Mouse (Mus musculus): ENCODE data around the gene Itgb1bp1. TPM values are rescaled to one million over a fixed set of nuclear protein-coding genes. Genes with fewer than 3 reads are reported as not detected.

Itgb1bp1 gene
- polyA plus RNA-seq, 1 experiment from 2014 or later = 43.8 TPM

DNA sequence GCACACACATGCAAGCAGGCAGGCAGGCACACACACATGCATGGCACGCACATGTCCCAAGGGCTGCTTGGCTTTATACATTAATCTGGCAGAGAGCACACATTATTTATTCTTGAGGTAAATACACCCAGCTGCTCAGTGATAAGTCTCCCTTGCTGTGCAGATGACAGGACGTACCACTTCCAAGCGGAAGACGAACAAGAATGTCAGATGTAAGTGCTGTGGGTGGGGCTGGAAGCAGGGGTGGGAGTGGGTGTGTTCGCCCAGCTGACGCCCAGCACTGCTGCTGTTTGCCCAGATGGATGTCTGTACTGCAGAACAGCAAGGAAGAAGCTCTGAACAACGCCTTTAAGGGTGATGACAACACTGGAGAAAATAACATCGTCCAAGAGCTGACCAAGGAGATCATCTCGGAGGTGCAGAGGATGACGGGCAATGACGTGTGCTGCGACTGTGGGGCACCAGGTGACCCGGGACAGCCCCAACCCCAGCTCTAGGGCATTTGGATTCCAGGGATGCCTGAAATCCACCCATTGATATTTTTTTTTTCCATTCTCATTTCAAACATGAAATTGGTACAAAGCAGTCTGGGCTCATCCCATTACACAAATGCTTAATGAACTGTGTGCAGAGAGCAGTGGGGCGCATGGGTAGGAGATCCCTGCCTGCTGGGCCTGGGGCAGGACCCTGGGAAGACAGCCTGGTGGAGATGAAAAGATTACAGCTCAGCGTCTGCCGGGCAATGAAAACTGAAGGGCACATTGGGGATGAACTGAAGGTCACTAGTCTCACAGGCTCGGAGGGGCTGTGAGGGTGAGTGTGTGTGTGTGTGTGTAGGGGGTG lies 56.8 kb downstream of the Itgb1bp1 start:
- peak overlapping the region; percentile 35 for H3K27ac ChIP-seq (replicated peaks)

DNA sequence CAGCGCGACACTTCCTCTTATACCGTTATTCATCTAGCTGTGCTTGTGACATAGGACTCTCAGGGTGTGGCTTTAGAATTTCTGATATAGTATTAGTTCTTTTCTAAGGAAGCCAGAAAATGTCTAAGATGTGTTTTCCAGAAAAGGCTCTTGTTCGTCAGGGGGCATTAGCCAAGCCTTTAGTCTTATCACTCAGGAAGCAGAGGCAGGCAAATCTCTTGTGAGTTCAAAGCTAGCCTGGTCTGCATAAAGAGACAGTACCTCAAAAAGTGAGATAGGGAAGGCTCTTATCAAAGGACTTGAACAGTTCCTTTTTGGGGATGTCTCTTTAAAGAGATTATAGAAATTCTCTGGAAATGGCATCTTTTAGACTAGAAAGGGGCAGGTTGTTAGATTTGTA lies 57.4 kb downstream of the Itgb1bp1 start:
- Histone ChIP-seq H3K4me1 (0 out of 2 replicates have a peak, but pooled peaks cover 8% of the 10 kb centered on the region), H3K27me3 (no peaks in the 10 kb centered on the region), H3K27ac (replicated peaks) (no peak overlapping the region; the same call in 1 of the 2 replicates), H3K4me2 (replicated peaks) (no peak overlapping the region), H3K9ac (replicated peaks) (no peak overlapping the region), H3K36me3 (peaks cover 58% of the 10 kb centered on the region), H3K9me3 (no peaks in the 10 kb centered on the region), H3K4me3 (no peak overlapping the region)
- WGBS = 94% methylated on average over 4 of the region's 4 CpGs
- no peak for ATAC-seq (ENCODE audit: low FRiP score, low read depth)

More for the DNA sequence above, 56.8 kb downstream of the Itgb1bp1 start:
- Histone ChIP-seq H3K4me3 (no peak overlapping the region), H3K4me2 (replicated peaks) (no peak overlapping the region), H3K9ac (replicated peaks) (no peak overlapping the region), H3K4me1 (0 out of 2 replicates have a peak, but pooled peaks cover 8% of the 10 kb centered on the region), H3K36me3 (peaks cover 58% of the 10 kb centered on the region), H3K27me3 (no peaks in the 10 kb centered on the region), H3K9me3 (no peaks in the 10 kb centered on the region)
- WGBS = 79% methylated on average over 17 of the region's 17 CpGs
- no peak for ATAC-seq (ENCODE audit: low FRiP score, low read depth)

- Histone ChIP-seq H3K4me2 (replicated peaks) (no peak overlapping the region), H3K9me3 (no peaks in the 10 kb centered on the region), H3K4me3 (no peak overlapping the region), H3K27ac (replicated peaks) (no peak overlapping the region), H3K27me3 (no peaks in the 10 kb centered on the region), H3K36me3 (peaks cover 49% of the 10 kb centered on the region), H3K4me1 (0 out of 2 replicates have a peak, but pooled peaks cover 8% of the 10 kb centered on the region), H3K9ac (replicated peaks) (no peak overlapping the region)
- ATAC-seq (ENCODE audit: low FRiP score, low read depth) = no peak; the same call in 1 of the 2 replicates
- 71% methylated on average over 6 of the region's 6 CpGs for WGBS
These were observed 58.8 kb downstream of the Itgb1bp1 start for GRCm38 (mm10) chr12:21227076-21227980.

- Histone ChIP-seq H3K27ac (replicated peaks) (no peak overlapping the region), H3K36me3 (peaks cover 52% of the 10 kb centered on the region), H3K9me3 (no peaks in the 10 kb centered on the region)
These were observed 59.8 kb downstream of the Itgb1bp1 start for GRCm38 (mm10) chr12:21226316-21226715.

GRCm38 (mm10) chr12:21225358-21225757 lies 60.7 kb downstream of the Itgb1bp1 start:
- H3K36me3 ChIP-seq = peaks cover 50% of the 10 kb centered on the region
- no peak overlapping the region for H3K9ac ChIP-seq (replicated peaks)
- no peak overlapping the region for H3K4me2 ChIP-seq (replicated peaks)
- H3K4me1 ChIP-seq = 0 out of 2 replicates have a peak, but pooled peaks cover 8% of the 10 kb centered on the region
- H3K27me3 ChIP-seq = no peaks in the 10 kb centered on the region
- H3K9me3 ChIP-seq = no peaks in the 10 kb centered on the region
- no peak overlapping the region for H3K27ac ChIP-seq (replicated peaks)
- H3K4me3 ChIP-seq = no peak overlapping the region
- ATAC-seq (ENCODE audit: low FRiP score, low read depth) = no peak
- 80% methylated on average over 8 of the region's 8 CpGs for WGBS

More at GRCm38 (mm10) chr12:21226316-21226715, 59.8 kb downstream of the Itgb1bp1 start:
- WGBS = 93% methylated on average over 9 of the region's 9 CpGs
- Histone ChIP-seq H3K4me1 (0 out of 2 replicates have a peak, but pooled peaks cover 8% of the 10 kb centered on the region), H3K4me2 (replicated peaks) (no peak overlapping the region), H3K9ac (replicated peaks) (no peak overlapping the region), H3K4me3 (no peak overlapping the region), H3K27me3 (no peaks in the 10 kb centered on the region)
- ATAC-seq (ENCODE audit: low FRiP score, low read depth) = no peak

DNA sequence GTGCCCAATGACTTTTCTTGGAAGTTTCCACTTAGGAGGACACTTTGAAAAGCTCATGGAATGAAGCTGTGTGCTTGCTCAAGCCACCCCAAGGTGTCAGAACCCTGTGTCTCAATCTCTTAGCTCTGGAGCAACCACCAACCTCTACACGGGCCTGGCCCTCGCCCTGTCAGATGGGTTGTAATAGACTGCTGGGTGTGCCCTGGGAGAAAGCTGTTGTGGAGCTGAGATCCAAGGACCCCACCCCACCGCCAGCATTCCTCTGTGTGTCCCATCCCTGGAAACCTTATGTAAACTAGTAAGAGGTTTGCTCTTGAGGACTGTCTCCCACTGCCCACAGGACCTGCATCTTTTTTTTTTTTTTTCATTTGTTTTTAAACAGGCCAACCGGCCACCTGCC lies 62.2 kb downstream of the Itgb1bp1 start:
- 88% methylated on average over 4 of the region's 4 CpGs for WGBS
- no peak for ATAC-seq (ENCODE audit: low FRiP score, low read depth)
- Histone ChIP-seq H3K27ac (replicated peaks) (no peak overlapping the region), H3K9ac (replicated peaks) (no peak overlapping the region), H3K36me3 (peaks cover 42% of the 10 kb centered on the region), H3K9me3 (no peaks in the 10 kb centered on the region), H3K27me3 (no peaks in the 10 kb centered on the region), H3K4me3 (no peak overlapping the region), H3K4me2 (replicated peaks) (no peak overlapping the region), H3K4me1 (0 out of 2 replicates have a peak, but pooled peaks cover 8% of the 10 kb centered on the region)

DNA sequence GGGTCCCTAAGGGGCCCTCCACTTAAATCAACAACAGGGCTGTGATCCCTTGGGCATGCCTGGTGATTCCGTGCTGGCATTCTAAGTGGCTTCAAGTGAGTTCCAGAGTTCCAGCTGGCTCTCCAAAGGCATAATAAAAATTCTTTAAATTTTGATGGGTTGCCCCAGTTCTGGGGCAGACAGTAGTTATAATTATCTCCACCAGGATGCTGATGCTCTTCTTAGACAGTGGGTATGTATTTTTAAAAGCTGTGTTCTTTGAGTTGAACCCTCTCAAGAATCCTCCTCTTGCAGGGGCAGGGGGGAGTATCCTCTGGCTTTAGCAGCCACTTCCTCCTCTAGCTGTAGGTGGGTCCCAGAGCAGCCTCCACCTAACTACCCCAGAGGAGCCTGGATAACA lies 65.5 kb downstream of the Itgb1bp1 start:
- Histone ChIP-seq H3K9ac (replicated peaks) (no peak overlapping the region), H3K27me3 (no peaks in the 10 kb centered on the region), H3K36me3 (peaks cover 73% of the 10 kb centered on the region), H3K27ac (replicated peaks) (no peak overlapping the region), H3K4me1 (no peaks in the 10 kb centered on the region), H3K9me3 (no peaks in the 10 kb centered on the region), H3K4me2 (replicated peaks) (no peak overlapping the region), H3K4me3 (no peak overlapping the region)
- WGBS = 77% methylated on average over 1 of the region's 1 CpGs
- ATAC-seq (ENCODE audit: low FRiP score, low read depth) = no peak

- ATAC-seq (ENCODE audit: low FRiP score, low read depth) = no peak
- Histone ChIP-seq H3K4me1 (no peaks in the 10 kb centered on the region), H3K4me2 (replicated peaks) (no peak overlapping the region), H3K9ac (replicated peaks) (no peak overlapping the region), H3K4me3 (no peak overlapping the region), H3K9me3 (no peaks in the 10 kb centered on the region), H3K36me3 (peaks cover 77% of the 10 kb centered on the region), H3K27me3 (no peaks in the 10 kb centered on the region), H3K27ac (replicated peaks) (no peak overlapping the region)
- WGBS = 88% methylated on average over 11 of the region's 11 CpGs
These were observed 68.2 kb downstream of the Itgb1bp1 start for GRCm38 (mm10) chr12:21217776-21218444.

GRCm38 (mm10) chr12:21214551-21215165 lies 71.4 kb downstream of the Itgb1bp1 start:
- H3K27ac ChIP-seq (replicated peaks) = no peak overlapping the region
- no peaks in the 10 kb centered on the region for H3K27me3 ChIP-seq
- WGBS = 90% methylated on average over 8 of the region's 8 CpGs
- H3K9ac ChIP-seq (replicated peaks) = no peak overlapping the region
- no peak overlapping the region for H3K4me3 ChIP-seq
- H3K4me1 ChIP-seq = no peaks in the 10 kb centered on the region
- ATAC-seq (ENCODE audit: low FRiP score, low read depth) = no peak
- no peaks in the 10 kb centered on the region for H3K9me3 ChIP-seq
- no peak overlapping the region for H3K4me2 ChIP-seq (replicated peaks)
- peaks cover 66% of the 10 kb centered on the region for H3K36me3 ChIP-seq

- Histone ChIP-seq H3K36me3 (peaks cover 66% of the 10 kb centered on the region), H3K27me3 (no peaks in the 10 kb centered on the region), H3K9ac (replicated peaks) (no peak overlapping the region), H3K4me1 (no peaks in the 10 kb centered on the region), H3K4me3 (no peak overlapping the region), H3K4me2 (replicated peaks) (no peak overlapping the region), H3K9me3 (no peaks in the 10 kb centered on the region), H3K27ac (replicated peaks) (no peak overlapping the region)
- no peak for ATAC-seq (ENCODE audit: low FRiP score, low read depth)
- 94% methylated on average over 17 of the region's 17 CpGs for WGBS
These were observed 73.2 kb downstream of the Itgb1bp1 start for GRCm38 (mm10) chr12:21212876-21213275.

DNA sequence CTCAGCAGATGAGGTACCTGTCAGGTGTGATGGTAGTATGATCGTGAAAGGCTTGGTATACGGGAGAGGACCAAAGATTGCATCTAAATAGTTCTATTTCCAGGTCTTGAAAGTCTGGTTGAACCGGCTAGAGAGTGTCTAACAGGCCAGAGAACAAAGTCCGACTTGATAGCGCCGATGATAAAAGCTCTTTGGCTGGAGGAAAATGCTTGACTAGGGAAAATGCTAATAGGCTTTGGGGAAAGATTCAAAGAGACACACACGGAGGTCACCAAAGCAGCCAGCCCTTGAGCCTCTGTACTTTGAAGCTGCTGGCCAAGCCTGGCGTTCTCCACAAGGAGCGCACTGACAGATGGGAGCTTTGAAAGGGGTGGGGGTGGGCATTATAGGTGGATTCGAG lies 76.8 kb downstream of the Itgb1bp1 start:
- Histone ChIP-seq H3K27ac (replicated peaks) (no peak overlapping the region), H3K27me3 (no peaks in the 10 kb centered on the region), H3K9me3 (no peaks in the 10 kb centered on the region), H3K36me3 (peaks cover 59% of the 10 kb centered on the region), H3K4me2 (replicated peaks) (no peak overlapping the region), H3K4me1 (peaks cover 8% of the 10 kb centered on the region), H3K4me3 (no peak overlapping the region), H3K9ac (replicated peaks) (no peak overlapping the region)
- 65% methylated on average over 10 of the region's 10 CpGs for WGBS
- ATAC-seq (ENCODE audit: low FRiP score, low read depth) = no peak
